Comparison of ENCODE assay signal across 8 mouse cellular contexts in the genomic region with DNA sequence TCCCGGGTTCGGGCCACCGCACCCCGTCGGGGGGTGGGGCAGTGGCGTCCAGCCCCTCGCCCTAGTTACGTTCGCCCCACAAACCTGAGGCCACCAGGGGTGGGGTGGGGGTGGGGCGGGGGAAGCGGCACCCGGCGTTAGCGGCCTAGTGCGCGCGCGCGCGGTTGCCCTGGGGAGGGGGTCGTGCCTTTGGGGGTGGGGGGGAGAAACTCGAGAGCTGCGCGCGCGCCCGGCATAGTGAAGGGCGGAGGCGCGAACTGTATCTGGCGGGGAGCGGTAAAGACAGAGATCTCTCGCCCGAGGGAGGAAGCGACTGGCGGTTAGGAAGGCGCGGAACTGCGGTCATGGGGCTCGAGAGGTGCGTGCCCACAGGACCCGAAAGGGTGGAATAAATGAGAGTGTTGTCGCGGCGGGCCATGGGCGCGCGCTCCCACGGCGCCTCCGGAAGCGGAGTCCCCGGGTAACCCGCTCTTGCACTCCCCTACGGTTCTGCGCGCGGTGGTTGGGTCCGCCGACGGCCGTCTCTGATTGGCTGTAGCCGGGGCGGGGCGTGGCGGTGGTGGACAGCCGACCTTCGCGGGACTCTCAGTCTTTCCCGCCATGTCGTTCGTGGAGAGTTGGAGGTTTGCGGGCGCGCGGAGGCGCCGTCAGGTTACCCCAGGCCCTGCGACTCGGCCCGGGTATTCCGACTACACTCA. TPM values are rescaled to one million over a fixed set of nuclear protein-coding genes. Genes with fewer than 3 reads are reported as not detected.
DNase-seq lines count a peak whose midpoint lies in the region; ATAC-seq and TF ChIP-seq lines count a peak whose summit lies in the region.

A gene (plus strand): TSS at position 204 of the 698 bp plus-strand sequence.

- intact Hi-C loops in heart, postnatal 36 days (cut with DNase I): loop anchor here (5.0 to 10.0 kb wide), 2 partner anchors 449 to 767 kb away; a partner anchor contains a TSS

- no peaks in the 10 kb centered on the region for H3K27me3 ChIP-seq in G1E (ENCODE audit: insufficient read depth, low read length)
- H3K27me3 ChIP-seq in forebrain, embryonic 16.5 days (replicated peaks; ENCODE audit: control insufficient read depth, insufficient read depth, low read length): no peaks in the 10 kb centered on the region
- no peaks in the 10 kb centered on the region for H3K27me3 ChIP-seq in lung, embryonic 14.5 days (ENCODE audit: insufficient read depth, low read length)
- no peaks in the 10 kb centered on the region for H3K27me3 ChIP-seq in thymus, adult 2 months (ENCODE audit: control insufficient read depth, insufficient read depth, low read length)

- H3K27ac ChIP-seq in forebrain, embryonic 16.5 days (ENCODE audit: low read length): peak within 1 kb of the TSS; percentile 98
- H3K27ac ChIP-seq in layer of hippocampus, adult 2 months: peak within 1 kb of the TSS; percentile 100
- peak within 1 kb of the TSS; percentile 96 for H3K27ac ChIP-seq in lung, embryonic 14.5 days (ENCODE audit: low read depth)
- H3K27ac ChIP-seq in olfactory bulb, adult 2 months (ENCODE audit: insufficient read depth, low read depth, low read length): peak within 1 kb of the TSS; percentile 99
- peak within 1 kb of the TSS; percentile 96 for H3K27ac ChIP-seq in thymus, adult 2 months (ENCODE audit: control insufficient read depth, insufficient read depth, low read length)

- H3K4me1 ChIP-seq in G1E (ENCODE audit: insufficient read depth, low read depth, low read length): peaks cover 18% of the 10 kb centered on the region
- peaks cover 13% of the 10 kb centered on the region for H3K4me1 ChIP-seq in forebrain, embryonic 16.5 days (replicated peaks; ENCODE audit: control insufficient read depth, insufficient read depth, low read length)
- H3K4me1 ChIP-seq in lung, embryonic 14.5 days (ENCODE audit: insufficient read depth): 0 out of 2 replicates have a peak, but pooled peaks cover 7% of the 10 kb centered on the region
- H3K4me1 ChIP-seq in olfactory bulb, adult 2 months (ENCODE audit: control insufficient read depth, insufficient read depth, low read length): peaks cover 4% of the 10 kb centered on the region; the same call in 1 of the 2 replicates
- peaks cover 2% of the 10 kb centered on the region; the same call in 1 of the 2 replicates for H3K4me1 ChIP-seq in thymus, adult 2 months (replicated peaks; ENCODE audit: control insufficient read depth, insufficient read depth, low read length)

- peaks cover 30% of the 10 kb centered on the region for H3K36me3 ChIP-seq in G1E (replicated peaks)
- peaks cover 15% of the 10 kb centered on the region for H3K36me3 ChIP-seq in forebrain, embryonic 16.5 days (ENCODE audit: control insufficient read depth, insufficient read depth)
- H3K36me3 ChIP-seq in lung, embryonic 14.5 days (ENCODE audit: insufficient read depth): peaks cover 44% of the 10 kb centered on the region
- H3K36me3 ChIP-seq in thymus, adult 2 months (ENCODE audit: control insufficient read depth, insufficient read depth, low read length): peaks cover 4% of the 10 kb centered on the region; the same call in 1 of the 2 replicates

- ATAC-seq in G1E (ENCODE audit: extremely low read depth, insufficient number of reproducible peaks, low FRiP score, poor library complexity, severe bottlenecking): peak; percentile 64
- peak; percentile 88 for ATAC-seq in forebrain, embryonic 16.5 days
- peak; percentile 91 for ATAC-seq in lung, embryonic 14.5 days (ENCODE audit: insufficient read depth)

- peak; percentile 87 for DNase-seq in G1E (ENCODE audit: low spot score)
- peak; percentile 98 for DNase-seq in cerebellum, adult 18-20 months
- peak; percentile 97 to 99 for DNase-seq in heart, postnatal 36 days
- DNase-seq in layer of hippocampus, adult 2 months (ENCODE audit: low spot score in 2 of 2): peak; percentile 96 to 98
- DNase-seq in lung, embryonic 14.5 days: peak; percentile 97
- DNase-seq in thymus, adult 2 months: peak; percentile 99

- H3K9me3 ChIP-seq in G1E (replicated peaks): no peaks in the 10 kb centered on the region
- H3K9me3 ChIP-seq in forebrain, embryonic 16.5 days (ENCODE audit: control insufficient read depth, low read length): no peaks in the 10 kb centered on the region
- H3K9me3 ChIP-seq in lung, embryonic 14.5 days (ENCODE audit: low read depth, low read length): no peaks in the 10 kb centered on the region

- WGBS in forebrain, embryonic 16.5 days: under 1% methylated on average over 75 of the region's 82 CpGs
- under 1% methylated on average over 69 of the region's 82 CpGs for WGBS in lung, embryonic 14.5 days
- under 1% methylated on average over 82 of the region's 82 CpGs for WGBS in olfactory bulb, adult 2 months
- under 1% methylated on average over 82 of the region's 82 CpGs for WGBS in thymus, adult 2 months

- no peak for TF ChIP-seq CTCF in G1E (IDR thresholded peaks at IDR 0.05; ENCODE audit: low read depth, low read length)
- no peak for TF ChIP-seq CTCF in layer of hippocampus, adult 2 months (conservative IDR thresholded peaks at IDR 0.05)
- TF ChIP-seq CTCF in lung, embryonic 14.5 days (IDR thresholded peaks at IDR 0.05; ENCODE audit: low read depth): no peak
- TF ChIP-seq CTCF in olfactory bulb, adult 2 months (IDR thresholded peaks at IDR 0.05; ENCODE audit: insufficient read depth, low read depth, low read length): no peak
- peak; percentile 37; the same call in 1 of the 2 replicates for TF ChIP-seq CTCF in thymus, adult 2 months (IDR thresholded peaks at IDR 0.05; ENCODE audit: borderline replicate concordance, control insufficient read depth, extremely low read depth, insufficient read depth, low read length, poor library complexity)

- H3K4me2 ChIP-seq in forebrain, embryonic 16.5 days (ENCODE audit: low read length): peak within 1 kb of the TSS; percentile 78
- peak within 1 kb of the TSS; percentile 70 for H3K4me2 ChIP-seq in lung, embryonic 14.5 days

- peak; percentile 79 for TF ChIP-seq POLR2A in olfactory bulb, adult 2 months (IDR thresholded peaks at IDR 0.05; ENCODE audit: insufficient read depth, low read depth, low read length)
- peak; percentile 47; the same call in 1 of the 2 replicates for TF ChIP-seq POLR2A in thymus, adult 2 months (IDR thresholded peaks at IDR 0.05; ENCODE audit: control insufficient read depth, extremely low read depth, insufficient read depth, low read length, poor library complexity)

- H3K4me3 ChIP-seq in G1E (ENCODE audit: low read depth, low read length): peak within 1 kb of the TSS; percentile 79
- H3K4me3 ChIP-seq in forebrain, embryonic 16.5 days (replicated peaks; ENCODE audit: low read length): peak within 1 kb of the TSS; percentile 99
- peak within 1 kb of the TSS; percentile 82 for H3K4me3 ChIP-seq in layer of hippocampus, adult 2 months
- H3K4me3 ChIP-seq in lung, embryonic 14.5 days (ENCODE audit: low read depth, low read length): peak within 1 kb of the TSS; percentile 71
- peak within 1 kb of the TSS; percentile 91 for H3K4me3 ChIP-seq in olfactory bulb, adult 2 months (ENCODE audit: insufficient read depth, low read depth, low read length)
- peak within 1 kb of the TSS; percentile 85 for H3K4me3 ChIP-seq in thymus, adult 2 months (ENCODE audit: control insufficient read depth, insufficient read depth, low read length)

- peak within 1 kb of the TSS; percentile 88 for H3K9ac ChIP-seq in forebrain, embryonic 16.5 days (replicated peaks; ENCODE audit: low read depth, low read length)
- H3K9ac ChIP-seq in lung, embryonic 14.5 days: peak within 1 kb of the TSS; percentile 91

RNA-seq across cellular contexts. Expression of the gene that starts here (rescaled TPM):
- 39.6 and 54.3 TPM in 2 replicates for total RNA-seq in G1E (2014; fragmentation: Nextera tagmentation)
- 53.7 and 72.1 TPM in 2 replicates for total RNA-seq in G1E (2017)
- polyA plus RNA-seq in G1E (2012): 66.0 and 75.4 TPM in 2 replicates
- 51.4 and 62.4 TPM in 2 replicates for polyA plus RNA-seq in forebrain, embryonic 16.5 days (2015; fragmentation: Nextera tagmentation; extraction: Ambion mirVana)
- 10 to 100 TPM; 12.5 to 13.2 TPM for total RNA-seq in heart, postnatal 36 days (2021)
- total RNA-seq in layer of hippocampus, adult 2 months (2021): 10 to 100 TPM; 11.1 to 12.9 TPM
- polyA plus RNA-seq in lung, embryonic 14.5 days (2014; fragmentation: Nextera tagmentation; extraction: Ambion mirVana): 53.0 and 55.4 TPM in 2 replicates
- not detected in 2 replicates for polyA plus RNA-seq in olfactory bulb, adult 2 months (2012; ENCODE audit: insufficient read depth, insufficient read length, low replicate concordance, missing spikeins)
- polyA plus RNA-seq in thymus, adult 2 months (2012; rRNA removed): 22.1 and 26.5 TPM in 2 replicates

Comparison
In these comparisons a context has a peak if more than half of its experiments do, and no peak if none do; other contexts are left out.
1. Peak in every context shown above with its lines: DNase-seq, ATAC-seq, H3K4me3 ChIP-seq and H3K27ac ChIP-seq.